Mouse (Mus musculus) brown adipose tissue, adult 24 weeks (tissue): Measurements from ENCODE around the gene Ankrd6. TPM values are rescaled to one million over a fixed set of nuclear protein-coding genes. Genes with fewer than 3 reads are reported as not detected.

Source experiments
- H3K27ac ChIP-seq: fragments of 200-500 bp; replicated peaks from 2 replicates; pipeline ENCODE4 v1.5.1; 2012; ENCODE audit warnings: low read depth, mild to moderate bottlenecking, low read length
- H3K4me1 ChIP-seq: fragments of 200-500 bp; 2 replicates; pipeline ENCODE4 v1.6.1; 2012; ENCODE audit warnings: low read length, mixed read lengths; ENCODE audit not compliant: control insufficient read depth, insufficient read depth, insufficient read length
- H3K4me3 ChIP-seq: fragments of 200-500 bp; 2 replicates; pipeline ENCODE4 v1.5.1; 2012; ENCODE audit warnings: low read depth, mild to moderate bottlenecking, low read length, moderate library complexity; ENCODE audit not compliant: insufficient read depth
- polyA plus RNA-seq: library from polyadenylated mRNA; stranded (reverse); fragments of >200 nt; gene quantifications from 2 replicates; pipeline ENCODE4 v1.2.4, GENCODE M21; 2012; ENCODE audit not compliant: missing spikeins, insufficient read depth, insufficient read length

Ankrd6 gene
- 0.58 and 0.59 TPM in 2 replicates for polyA plus RNA-seq

- Histone ChIP-seq H3K4me1 (peaks cover 2% of the 10 kb centered on the region; the same call in 1 of the 2 replicates), H3K27ac (no peak within 1 kb of the TSS), H3K4me3 (peak within 1 kb of the TSS; percentile 62)
Observed at GRCm38 (mm10) chr4:32950356-32951034, at the start of gene Ankrd6. TSS of gene Ankrd6 (minus strand) at chr4:32950841.

- Histone ChIP-seq H3K4me3 (no peak overlapping the region), H3K27ac (no peak overlapping the region), H3K4me1 (no peaks in the 10 kb centered on the region)
Observed at GRCm38 (mm10) chr4:32998996-32999395, 48.4 kb upstream of the Ankrd6 start.

- H3K4me1 ChIP-seq = no peaks in the 10 kb centered on the region
- no peak overlapping the region for H3K27ac ChIP-seq
- no peak overlapping the region for H3K4me3 ChIP-seq
Observed at GRCm38 (mm10) chr4:32997571-32997970, 46.9 kb upstream of the Ankrd6 start.

- H3K4me3 ChIP-seq = no peak overlapping the region
- H3K4me1 ChIP-seq = no peaks in the 10 kb centered on the region
- H3K27ac ChIP-seq = no peak overlapping the region
Observed at GRCm38 (mm10) chr4:32996083-32996482, 45.4 kb upstream of the Ankrd6 start.

GRCm38 (mm10) chr4:32994168-32994567 lies 43.5 kb upstream of the Ankrd6 start:
- Histone ChIP-seq H3K4me3 (no peak overlapping the region), H3K27ac (no peak overlapping the region), H3K4me1 (no peaks in the 10 kb centered on the region)

- Histone ChIP-seq H3K4me3 (no peak overlapping the region), H3K27ac (no peak overlapping the region)
Observed at GRCm38 (mm10) chr4:32989346-32989745, 38.7 kb upstream of the Ankrd6 start.

GRCm38 (mm10) chr4:32987006-32987405 lies 36.4 kb upstream of the Ankrd6 start:
- H3K27ac ChIP-seq = no peak overlapping the region
- no peak overlapping the region for H3K4me3 ChIP-seq
- no peaks in the 10 kb centered on the region for H3K4me1 ChIP-seq

More at GRCm38 (mm10) chr4:32989346-32989745, 38.7 kb upstream of the Ankrd6 start:
- no peaks in the 10 kb centered on the region for H3K4me1 ChIP-seq

- no peak overlapping the region for H3K27ac ChIP-seq
- no peak overlapping the region for H3K4me3 ChIP-seq
- no peaks in the 10 kb centered on the region for H3K4me1 ChIP-seq
Observed at GRCm38 (mm10) chr4:32985684-32986083, 35.0 kb upstream of the Ankrd6 start.

GRCm38 (mm10) chr4:32984801-32985675 lies 34.4 kb upstream of the Ankrd6 start:
- H3K4me3 ChIP-seq = peak overlapping the region; percentile 80; the same call in 1 of the 2 replicates
- H3K27ac ChIP-seq = no peak overlapping the region

GRCm38 (mm10) chr4:32984242-32984641 lies 33.6 kb upstream of the Ankrd6 start:
- H3K27ac ChIP-seq = no peak overlapping the region
- peak overlapping the region; percentile 80; the same call in 1 of the 2 replicates for H3K4me3 ChIP-seq
- H3K4me1 ChIP-seq = no peaks in the 10 kb centered on the region

More at GRCm38 (mm10) chr4:32984801-32985675, 34.4 kb upstream of the Ankrd6 start:
- H3K4me1 ChIP-seq = no peaks in the 10 kb centered on the region

GRCm38 (mm10) chr4:32983176-32984155 lies 32.8 kb upstream of the Ankrd6 start:
- no peak overlapping the region for H3K27ac ChIP-seq
- peak overlapping the region; percentile 80 for H3K4me3 ChIP-seq

GRCm38 (mm10) chr4:32982716-32983175 lies 32.1 kb upstream of the Ankrd6 start, which contains the start of gene Rragd:
TSS of gene Rragd (plus strand) at chr4:32983037.
- Histone ChIP-seq H3K27ac (no peak within 1 kb of the TSS), H3K4me3 (peak within 1 kb of the TSS; percentile 80), H3K4me1 (no peaks in the 10 kb centered on the region)

More at GRCm38 (mm10) chr4:32983176-32984155, 32.8 kb upstream of the Ankrd6 start:
- no peaks in the 10 kb centered on the region for H3K4me1 ChIP-seq

GRCm38 (mm10) chr4:32982041-32982715 lies 31.5 kb upstream of the Ankrd6 start:
- H3K4me1 ChIP-seq = no peaks in the 10 kb centered on the region
- no peak overlapping the region for H3K27ac ChIP-seq
- no peak overlapping the region for H3K4me3 ChIP-seq

- H3K27ac ChIP-seq = no peak overlapping the region
- no peaks in the 10 kb centered on the region for H3K4me1 ChIP-seq
- H3K4me3 ChIP-seq = no peak overlapping the region
Observed at GRCm38 (mm10) chr4:32981617-32982016, 31.0 kb upstream of the Ankrd6 start.
